Mouse (Mus musculus): Measurements from ENCODE around the gene Ipcef1. TPM values are rescaled to one million over a fixed set of nuclear protein-coding genes. Genes with fewer than 3 reads are reported as not detected.
"Not testable (repeated sequence)": the region's sequence is repeated elsewhere in the genome, so short reads cannot be mapped to it uniquely, and the experiment has no call there.

The Ipcef1 gene
- polyA plus RNA-seq, 1 experiment from 2014 or later = 0.73 TPM

GRCm38 (mm10) chr10:6896659-6897303 is 155.5 kb downstream of the Ipcef1 start:
- Histone ChIP-seq H3K4me2 (no peak overlapping the region), H3K36me3 (no peaks in the 10 kb centered on the region), H3K9ac (no peak overlapping the region), H3K4me3 (no peak overlapping the region), H3K27me3 (replicated peaks) (no peaks in the 10 kb centered on the region), H3K9me3 (replicated peaks) (no peaks in the 10 kb centered on the region), H3K27ac (no peak overlapping the region), H3K4me1 (no peaks in the 10 kb centered on the region)
- 51% methylated on average over 3 of the region's 3 CpGs for WGBS (ENCODE audit: insufficient replicate concordance)
- no peak for ATAC-seq

- no peaks in the 10 kb centered on the region for H3K4me1 ChIP-seq
- no peak overlapping the region for H3K27ac ChIP-seq
- no peaks in the 10 kb centered on the region for H3K27me3 ChIP-seq (replicated peaks)
- no peak overlapping the region for H3K9ac ChIP-seq
- no peaks in the 10 kb centered on the region for H3K9me3 ChIP-seq (replicated peaks)
- no peak for ATAC-seq
- no peaks in the 10 kb centered on the region for H3K36me3 ChIP-seq
- WGBS (ENCODE audit: insufficient replicate concordance) = 57% methylated on average over 3 of the region's 3 CpGs
- no peak overlapping the region for H3K4me3 ChIP-seq
- no peak overlapping the region for H3K4me2 ChIP-seq
These were observed 156.5 kb downstream of the Ipcef1 start for GRCm38 (mm10) chr10:6895796-6896195.

GRCm38 (mm10) chr10:6890348-6891009 is 161.8 kb downstream of the Ipcef1 start:
- Histone ChIP-seq H3K36me3 (no peaks in the 10 kb centered on the region), H3K27ac (no peak overlapping the region), H3K27me3 (replicated peaks) (no peaks in the 10 kb centered on the region), H3K9ac (no peak overlapping the region), H3K4me2 (no peak overlapping the region), H3K9me3 (replicated peaks) (no peaks in the 10 kb centered on the region), H3K4me3 (no peak overlapping the region), H3K4me1 (no peaks in the 10 kb centered on the region)
- WGBS (ENCODE audit: insufficient replicate concordance) = 50% methylated on average over 5 of the region's 5 CpGs
- ATAC-seq = no peak; the same call in 1 of the 2 replicates

GRCm38 (mm10) chr10:6889640-6890245 is 162.5 kb downstream of the Ipcef1 start:
- WGBS (ENCODE audit: insufficient replicate concordance) = 51% methylated on average over 5 of the region's 5 CpGs
- Histone ChIP-seq H3K27me3 (replicated peaks) (no peaks in the 10 kb centered on the region), H3K4me1 (no peaks in the 10 kb centered on the region), H3K4me3 (no peak overlapping the region), H3K9ac (no peak overlapping the region), H3K9me3 (replicated peaks) (no peaks in the 10 kb centered on the region), H3K4me2 (no peak overlapping the region), H3K27ac (no peak overlapping the region), H3K36me3 (no peaks in the 10 kb centered on the region)
- ATAC-seq = no peak

GRCm38 (mm10) chr10:6885460-6885859 is 166.8 kb downstream of the Ipcef1 start:
- H3K9ac ChIP-seq = no peak overlapping the region
- H3K9me3 ChIP-seq (replicated peaks) = no peaks in the 10 kb centered on the region
- no peak overlapping the region for H3K27ac ChIP-seq
- 0% methylated on average over 1 of the region's 1 CpGs for WGBS (ENCODE audit: insufficient replicate concordance)
- H3K4me2 ChIP-seq = no peak overlapping the region
- H3K27me3 ChIP-seq (replicated peaks) = no peaks in the 10 kb centered on the region
- no peak for ATAC-seq
- no peaks in the 10 kb centered on the region for H3K4me1 ChIP-seq
- H3K4me3 ChIP-seq = no peak overlapping the region
- no peaks in the 10 kb centered on the region for H3K36me3 ChIP-seq

- not testable (repeated sequence) for H3K9me3 ChIP-seq (replicated peaks); ATAC-seq; H3K9ac ChIP-seq; H3K36me3 ChIP-seq; H3K4me3 ChIP-seq; H3K4me1 ChIP-seq; H3K4me2 ChIP-seq; H3K27me3 ChIP-seq (replicated peaks); H3K27ac ChIP-seq
- WGBS (ENCODE audit: insufficient replicate concordance) = 87% methylated on average over 1 of the region's 1 CpGs
These were observed 170.2 kb downstream of the Ipcef1 start for GRCm38 (mm10) chr10:6882041-6882440.

- Histone ChIP-seq H3K9me3 (replicated peaks) (no peaks in the 10 kb centered on the region), H3K4me3 (no peak overlapping the region), H3K36me3 (no peaks in the 10 kb centered on the region), H3K27ac (no peak overlapping the region), H3K9ac (no peak overlapping the region), H3K27me3 (replicated peaks) (no peaks in the 10 kb centered on the region), H3K4me1 (no peaks in the 10 kb centered on the region), H3K4me2 (no peak overlapping the region)
- WGBS (ENCODE audit: insufficient replicate concordance) = 66% methylated on average over 2 of the region's 2 CpGs
- ATAC-seq = no peak
These were observed 173.9 kb downstream of the Ipcef1 start for GRCm38 (mm10) chr10:6878276-6878881.

GRCm38 (mm10) chr10:6873917-6874316 is 178.4 kb downstream of the Ipcef1 start:
- no peak overlapping the region for H3K4me3 ChIP-seq

GRCm38 (mm10) chr10:6871418-6872072 is 180.7 kb downstream of the Ipcef1 start:
- Histone ChIP-seq H3K27ac (no peak overlapping the region), H3K9ac (no peak overlapping the region), H3K4me3 (no peak overlapping the region), H3K27me3 (replicated peaks) (no peaks in the 10 kb centered on the region), H3K4me1 (no peaks in the 10 kb centered on the region), H3K36me3 (no peaks in the 10 kb centered on the region), H3K9me3 (replicated peaks) (no peaks in the 10 kb centered on the region), H3K4me2 (no peak overlapping the region)
- WGBS (ENCODE audit: insufficient replicate concordance) = 63% methylated on average over 7 of the region's 7 CpGs
- ATAC-seq = no peak

More at GRCm38 (mm10) chr10:6873917-6874316, 178.4 kb downstream of the Ipcef1 start:
- Histone ChIP-seq H3K4me1 (no peaks in the 10 kb centered on the region), H3K4me2 (no peak overlapping the region), H3K9me3 (replicated peaks) (no peaks in the 10 kb centered on the region), H3K9ac (no peak overlapping the region), H3K27me3 (replicated peaks) (no peaks in the 10 kb centered on the region), H3K36me3 (no peaks in the 10 kb centered on the region), H3K27ac (no peak overlapping the region)
- no peak for ATAC-seq
- WGBS (ENCODE audit: insufficient replicate concordance) = 38% methylated on average over 1 of the region's 1 CpGs

GRCm38 (mm10) chr10:6855812-6856211 is 196.5 kb downstream of the Ipcef1 start:
- no peaks in the 10 kb centered on the region for H3K36me3 ChIP-seq
- no peak overlapping the region for H3K9ac ChIP-seq
- no peaks in the 10 kb centered on the region for H3K4me1 ChIP-seq
- WGBS (ENCODE audit: insufficient replicate concordance) = 67% methylated on average over 3 of the region's 3 CpGs
- H3K4me2 ChIP-seq = no peak overlapping the region
- H3K4me3 ChIP-seq = no peak overlapping the region
- ATAC-seq = no peak
- H3K27ac ChIP-seq = no peak overlapping the region
- no peaks in the 10 kb centered on the region for H3K9me3 ChIP-seq (replicated peaks)
- H3K27me3 ChIP-seq (replicated peaks) = no peaks in the 10 kb centered on the region

- Histone ChIP-seq H3K4me2 (no peak overlapping the region), H3K36me3 (no peaks in the 10 kb centered on the region), H3K4me1 (no peaks in the 10 kb centered on the region), H3K27ac (no peak overlapping the region), H3K9me3 (replicated peaks) (no peaks in the 10 kb centered on the region), H3K9ac (no peak overlapping the region), H3K4me3 (no peak overlapping the region), H3K27me3 (replicated peaks) (no peaks in the 10 kb centered on the region)
- no peak for ATAC-seq
- WGBS (ENCODE audit: insufficient replicate concordance) = 57% methylated on average over 2 of the region's 2 CpGs
These were observed 203.4 kb downstream of the Ipcef1 start for GRCm38 (mm10) chr10:6848834-6849233.
